Mouse (Mus musculus): ENCODE data around the gene Hspbp1. TPM values are rescaled to one million over a fixed set of nuclear protein-coding genes. Genes with fewer than 3 reads are reported as not detected.

The Hspbp1 gene
- polyA plus RNA-seq, 1 experiment from 2014 or later = 141 TPM

GRCm38 (mm10) chr7:4653351-4653750 lies 31.5 kb downstream of the Hspbp1 start:
- 84% methylated on average over 5 of the region's 5 CpGs for WGBS
- H3K9me3 ChIP-seq (replicated peaks; ENCODE audit: control insufficient read depth, low read length) = no peaks in the 10 kb centered on the region
- no peaks in the 10 kb centered on the region for H3K27me3 ChIP-seq (replicated peaks; ENCODE audit: control insufficient read depth, insufficient read depth, low read length)
- peaks cover 21% of the 10 kb centered on the region for H3K4me1 ChIP-seq (ENCODE audit: control insufficient read depth, insufficient read depth, low read length)
- no peak overlapping the region for H3K9ac ChIP-seq (ENCODE audit: low read length)
- no peak overlapping the region for H3K4me3 ChIP-seq (ENCODE audit: low read depth, low read length)
- H3K36me3 ChIP-seq (ENCODE audit: control insufficient read depth, insufficient read depth, low read length) = peaks cover 10% of the 10 kb centered on the region; the same call in 1 of the 2 replicates
- ATAC-seq (no peak), DNase-seq (ENCODE audit: low spot score) (no peak)
- no peak overlapping the region for H3K27ac ChIP-seq (ENCODE audit: low read depth, low read length)
- no peak overlapping the region for H3K4me2 ChIP-seq (ENCODE audit: low read length)

GRCm38 (mm10) chr7:4652726-4653125 lies 32.1 kb downstream of the Hspbp1 start:
- Histone ChIP-seq H3K9ac (ENCODE audit: low read length) (no peak overlapping the region), H3K27ac (ENCODE audit: low read depth, low read length) (no peak overlapping the region), H3K4me3 (ENCODE audit: low read depth, low read length) (no peak overlapping the region), H3K27me3 (replicated peaks; ENCODE audit: control insufficient read depth, insufficient read depth, low read length) (no peaks in the 10 kb centered on the region), H3K4me1 (ENCODE audit: control insufficient read depth, insufficient read depth, low read length) (peaks cover 18% of the 10 kb centered on the region), H3K36me3 (ENCODE audit: control insufficient read depth, insufficient read depth, low read length) (peaks cover 10% of the 10 kb centered on the region; the same call in 1 of the 2 replicates), H3K9me3 (replicated peaks; ENCODE audit: control insufficient read depth, low read length) (no peaks in the 10 kb centered on the region), H3K4me2 (ENCODE audit: low read length) (no peak overlapping the region)
- ATAC-seq = no peak
- no peak for DNase-seq (ENCODE audit: low spot score)
- WGBS = 97% methylated on average over 5 of the region's 5 CpGs

GRCm38 (mm10) chr7:4651581-4651980 lies 33.3 kb downstream of the Hspbp1 start:
- DNase-seq (ENCODE audit: low spot score) = no peak

GRCm38 (mm10) chr7:4647992-4648391 lies 36.9 kb downstream of the Hspbp1 start:
- H3K4me3 ChIP-seq (ENCODE audit: low read depth, low read length) = no peak overlapping the region
- H3K4me1 ChIP-seq (ENCODE audit: control insufficient read depth, insufficient read depth, low read length) = no peaks in the 10 kb centered on the region
- no peaks in the 10 kb centered on the region for H3K9me3 ChIP-seq (replicated peaks; ENCODE audit: control insufficient read depth, low read length)
- H3K27me3 ChIP-seq (replicated peaks; ENCODE audit: control insufficient read depth, insufficient read depth, low read length) = no peaks in the 10 kb centered on the region
- H3K36me3 ChIP-seq (ENCODE audit: control insufficient read depth, insufficient read depth, low read length) = peaks cover 43% of the 10 kb centered on the region
- no peak overlapping the region for H3K27ac ChIP-seq (ENCODE audit: low read depth, low read length)
- no peak overlapping the region for H3K9ac ChIP-seq (ENCODE audit: low read length)
- ATAC-seq (no peak), DNase-seq (ENCODE audit: low spot score) (no peak)
- 87% methylated on average over 2 of the region's 2 CpGs for WGBS
- H3K4me2 ChIP-seq (ENCODE audit: low read length) = no peak overlapping the region

More at GRCm38 (mm10) chr7:4651581-4651980, 33.3 kb downstream of the Hspbp1 start:
- H3K27ac ChIP-seq (ENCODE audit: low read depth, low read length) = no peak overlapping the region
- 89% methylated on average over 8 of the region's 8 CpGs for WGBS
- no peak overlapping the region for H3K4me3 ChIP-seq (ENCODE audit: low read depth, low read length)
- H3K4me1 ChIP-seq (ENCODE audit: control insufficient read depth, insufficient read depth, low read length) = peaks cover 7% of the 10 kb centered on the region
- no peak for ATAC-seq
- H3K27me3 ChIP-seq (replicated peaks; ENCODE audit: control insufficient read depth, insufficient read depth, low read length) = no peaks in the 10 kb centered on the region
- H3K36me3 ChIP-seq (ENCODE audit: control insufficient read depth, insufficient read depth, low read length) = peaks cover 12% of the 10 kb centered on the region
- no peak overlapping the region for H3K4me2 ChIP-seq (ENCODE audit: low read length)
- no peak overlapping the region for H3K9ac ChIP-seq (ENCODE audit: low read length)
- no peaks in the 10 kb centered on the region for H3K9me3 ChIP-seq (replicated peaks; ENCODE audit: control insufficient read depth, low read length)

GRCm38 (mm10) chr7:4647291-4647690 lies 37.6 kb downstream of the Hspbp1 start:
- DNase-seq (ENCODE audit: low spot score) = no peak
- H3K4me2 ChIP-seq (ENCODE audit: low read length) = no peak overlapping the region
- H3K9ac ChIP-seq (ENCODE audit: low read length) = no peak overlapping the region
- H3K27ac ChIP-seq (ENCODE audit: low read depth, low read length) = no peak overlapping the region
- no peaks in the 10 kb centered on the region for H3K9me3 ChIP-seq (replicated peaks; ENCODE audit: control insufficient read depth, low read length)
- no peaks in the 10 kb centered on the region for H3K27me3 ChIP-seq (replicated peaks; ENCODE audit: control insufficient read depth, insufficient read depth, low read length)
- H3K4me3 ChIP-seq (ENCODE audit: low read depth, low read length) = no peak overlapping the region
- WGBS = 89% methylated on average over 6 of the region's 6 CpGs
- ATAC-seq = no peak
- peaks cover 49% of the 10 kb centered on the region for H3K36me3 ChIP-seq (ENCODE audit: control insufficient read depth, insufficient read depth, low read length)
- H3K4me1 ChIP-seq (ENCODE audit: control insufficient read depth, insufficient read depth, low read length) = no peaks in the 10 kb centered on the region

- peaks cover 53% of the 10 kb centered on the region for H3K36me3 ChIP-seq (ENCODE audit: control insufficient read depth, insufficient read depth, low read length)
- H3K27ac ChIP-seq (ENCODE audit: low read depth, low read length) = no peak overlapping the region
- DNase-seq (ENCODE audit: low spot score) = no peak
- ATAC-seq = no peak
- H3K4me1 ChIP-seq (ENCODE audit: control insufficient read depth, insufficient read depth, low read length) = no peaks in the 10 kb centered on the region
- H3K4me2 ChIP-seq (ENCODE audit: low read length) = no peak overlapping the region
- no peaks in the 10 kb centered on the region for H3K9me3 ChIP-seq (replicated peaks; ENCODE audit: control insufficient read depth, low read length)
- WGBS = 89% methylated on average over 3 of the region's 3 CpGs
- no peak overlapping the region for H3K4me3 ChIP-seq (ENCODE audit: low read depth, low read length)
- H3K27me3 ChIP-seq (replicated peaks; ENCODE audit: control insufficient read depth, insufficient read depth, low read length) = no peaks in the 10 kb centered on the region
- no peak overlapping the region for H3K9ac ChIP-seq (ENCODE audit: low read length)
Measured at GRCm38 (mm10) chr7:4646806-4647205, 38.1 kb downstream of the Hspbp1 start.

GRCm38 (mm10) chr7:4643225-4643624 lies 41.6 kb downstream of the Hspbp1 start:
- Histone ChIP-seq H3K4me1 (ENCODE audit: control insufficient read depth, insufficient read depth, low read length) (no peaks in the 10 kb centered on the region), H3K4me2 (ENCODE audit: low read length) (no peak overlapping the region), H3K36me3 (ENCODE audit: control insufficient read depth, insufficient read depth, low read length) (peaks cover 79% of the 10 kb centered on the region), H3K9me3 (replicated peaks; ENCODE audit: control insufficient read depth, low read length) (no peaks in the 10 kb centered on the region), H3K9ac (ENCODE audit: low read length) (no peak overlapping the region), H3K4me3 (ENCODE audit: low read depth, low read length) (no peak overlapping the region), H3K27ac (ENCODE audit: low read depth, low read length) (no peak overlapping the region), H3K27me3 (replicated peaks; ENCODE audit: control insufficient read depth, insufficient read depth, low read length) (no peaks in the 10 kb centered on the region)
- ATAC-seq (no peak), DNase-seq (ENCODE audit: low spot score) (no peak)
- 96% methylated on average over 6 of the region's 6 CpGs for WGBS

GRCm38 (mm10) chr7:4641956-4642355 lies 42.9 kb downstream of the Hspbp1 start:
- H3K36me3 ChIP-seq (ENCODE audit: control insufficient read depth, insufficient read depth, low read length) = peaks cover 88% of the 10 kb centered on the region
- H3K9me3 ChIP-seq (replicated peaks; ENCODE audit: control insufficient read depth, low read length) = no peaks in the 10 kb centered on the region
- DNase-seq (ENCODE audit: low spot score) = no peak
- 96% methylated on average over 7 of the region's 7 CpGs for WGBS
- no peak overlapping the region for H3K9ac ChIP-seq (ENCODE audit: low read length)
- H3K4me3 ChIP-seq (ENCODE audit: low read depth, low read length) = no peak overlapping the region
- no peak for ATAC-seq
- H3K4me2 ChIP-seq (ENCODE audit: low read length) = no peak overlapping the region
- no peak overlapping the region for H3K27ac ChIP-seq (ENCODE audit: low read depth, low read length)
- H3K4me1 ChIP-seq (ENCODE audit: control insufficient read depth, insufficient read depth, low read length) = no peaks in the 10 kb centered on the region
- H3K27me3 ChIP-seq (replicated peaks; ENCODE audit: control insufficient read depth, insufficient read depth, low read length) = no peaks in the 10 kb centered on the region

- 79% methylated on average over 11 of the region's 11 CpGs for WGBS
- ATAC-seq = no peak
- peaks cover 89% of the 10 kb centered on the region for H3K36me3 ChIP-seq (ENCODE audit: control insufficient read depth, insufficient read depth, low read length)
Measured at GRCm38 (mm10) chr7:4641155-4641554, 43.7 kb downstream of the Hspbp1 start.

More at GRCm38 (mm10) chr7:4641155-4641554, 43.7 kb downstream of the Hspbp1 start:
- no peak for DNase-seq (ENCODE audit: low spot score)
- Histone ChIP-seq H3K4me1 (ENCODE audit: control insufficient read depth, insufficient read depth, low read length) (no peaks in the 10 kb centered on the region), H3K4me2 (ENCODE audit: low read length) (no peak overlapping the region), H3K27ac (ENCODE audit: low read depth, low read length) (no peak overlapping the region), H3K4me3 (ENCODE audit: low read depth, low read length) (no peak overlapping the region), H3K9me3 (replicated peaks; ENCODE audit: control insufficient read depth, low read length) (no peaks in the 10 kb centered on the region), H3K27me3 (replicated peaks; ENCODE audit: control insufficient read depth, insufficient read depth, low read length) (no peaks in the 10 kb centered on the region), H3K9ac (ENCODE audit: low read length) (no peak overlapping the region)
